Mouse (Mus musculus) lung, embryonic 15.5 days (tissue): ENCODE data around the gene Clec2d. TPM values are rescaled to one million over a fixed set of nuclear protein-coding genes. Genes with fewer than 3 reads are reported as not detected.

Experiments
- ATAC-seq: fragments of 200-750 bp; cut with Nextera tagmentation; 2 replicates; pipeline ENCODE4 v1.8.0; 2017; ENCODE audit warnings: moderate number of reproducible peaks, borderline replicate concordance; ENCODE audit not compliant: low FRiP score, low TSS enrichment; ENCODE audit errors: extremely low read depth
- H3K27ac ChIP-seq: fragments of 300-500 bp; sonication (generic); 2 replicates; pipeline ENCODE4 v1.5.1; 2015; ENCODE audit warnings: moderate library complexity, mild to moderate bottlenecking, inconsistent platforms
- H3K27me3 ChIP-seq: fragments of 300-500 bp; sonication (generic); 2 replicates; pipeline ENCODE4 v1.6.1; 2015; ENCODE audit warnings: inconsistent platforms
- H3K36me3 ChIP-seq: fragments of 300-500 bp; sonication (generic); 2 replicates; pipeline ENCODE4 v1.6.1; 2015; ENCODE audit warnings: inconsistent platforms
- H3K4me1 ChIP-seq: fragments of 300-500 bp; sonication (generic); 2 replicates; pipeline ENCODE4 v1.6.1; 2015; ENCODE audit warnings: inconsistent platforms
- H3K4me2 ChIP-seq: fragments of 300-500 bp; sonication (generic); 2 replicates; pipeline ENCODE4 v1.6.1; 2015; ENCODE audit warnings: inconsistent platforms, mild to moderate bottlenecking, moderate library complexity
- H3K4me3 ChIP-seq: fragments of 300-500 bp; sonication (generic); 2 replicates; pipeline ENCODE4 v1.5.1; 2015; ENCODE audit warnings: mild to moderate bottlenecking, inconsistent platforms
- H3K9ac ChIP-seq: fragments of 300-500 bp; sonication (generic); 2 replicates; pipeline ENCODE4 v1.6.1; 2015; ENCODE audit warnings: inconsistent platforms
- H3K9me3 ChIP-seq: fragments of 300-500 bp; sonication (generic); 2 replicates; pipeline ENCODE4 v1.6.1; 2016; ENCODE audit warnings: inconsistent platforms
- WGBS: fragments of 180-500 bp; shearing (Covaris S2); methylation state at CpG from one replicate; pipeline ENCODE4 v1.1.7; 2015; 5-methylcytosine and 5-hydroxymethylcytosine counted together
- polyA plus RNA-seq: library from polyadenylated mRNA; unstranded; fragments of >200 nt; fragmentation: Nextera tagmentation; extraction: Ambion mirVana; gene quantifications from 2 replicates; pipeline ENCODE4 v1.2.1, GENCODE M21; 2015

Clec2d gene
- 1.2 and 1.5 TPM in 2 replicates for polyA plus RNA-seq

DNA sequence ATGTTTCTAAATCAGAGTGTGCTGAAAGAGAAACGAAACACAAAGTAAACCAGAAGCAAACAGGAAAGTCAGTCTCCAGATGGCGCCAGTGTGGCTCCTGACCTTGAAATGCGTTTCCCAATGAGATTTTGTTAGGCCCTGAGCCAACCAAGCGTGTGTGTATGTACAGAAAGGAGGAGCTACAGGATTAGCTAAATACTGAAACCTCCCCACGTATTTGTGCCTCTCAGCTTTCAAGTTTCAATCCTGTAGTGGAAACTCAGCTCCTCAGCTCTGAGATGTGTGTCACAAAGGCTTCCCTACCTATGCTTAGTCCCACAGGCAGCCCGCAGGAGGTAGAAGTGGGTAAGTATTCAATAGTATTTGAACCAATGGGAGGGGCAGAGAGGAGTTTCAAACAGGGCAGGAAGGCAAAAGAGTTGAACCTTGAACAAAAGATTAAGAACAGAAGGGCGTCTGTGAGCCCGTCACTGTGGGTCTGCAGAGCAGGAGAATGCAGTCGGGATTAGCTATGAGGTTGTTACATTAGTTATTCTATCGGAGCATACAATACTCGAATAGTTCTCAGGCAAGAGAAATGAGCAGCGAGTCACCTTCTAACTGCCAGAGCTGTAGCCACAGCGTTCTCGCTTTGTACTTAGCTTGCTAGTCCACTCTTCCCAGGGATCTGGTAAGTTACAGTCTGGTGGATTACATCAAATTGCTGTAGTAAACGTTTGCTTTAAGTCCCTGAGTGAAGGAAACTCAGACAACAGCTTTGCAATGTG, at the start of gene Clec2d:
Clec2d (plus strand) TSS at position 213 of the 767 bp plus-strand sequence.
- peaks cover 14% of the 10 kb centered on the region; the same call in 1 of the 2 replicates for H3K4me1 ChIP-seq
- WGBS: under 1% methylated on average over 15 of the region's 15 CpGs

DNA sequence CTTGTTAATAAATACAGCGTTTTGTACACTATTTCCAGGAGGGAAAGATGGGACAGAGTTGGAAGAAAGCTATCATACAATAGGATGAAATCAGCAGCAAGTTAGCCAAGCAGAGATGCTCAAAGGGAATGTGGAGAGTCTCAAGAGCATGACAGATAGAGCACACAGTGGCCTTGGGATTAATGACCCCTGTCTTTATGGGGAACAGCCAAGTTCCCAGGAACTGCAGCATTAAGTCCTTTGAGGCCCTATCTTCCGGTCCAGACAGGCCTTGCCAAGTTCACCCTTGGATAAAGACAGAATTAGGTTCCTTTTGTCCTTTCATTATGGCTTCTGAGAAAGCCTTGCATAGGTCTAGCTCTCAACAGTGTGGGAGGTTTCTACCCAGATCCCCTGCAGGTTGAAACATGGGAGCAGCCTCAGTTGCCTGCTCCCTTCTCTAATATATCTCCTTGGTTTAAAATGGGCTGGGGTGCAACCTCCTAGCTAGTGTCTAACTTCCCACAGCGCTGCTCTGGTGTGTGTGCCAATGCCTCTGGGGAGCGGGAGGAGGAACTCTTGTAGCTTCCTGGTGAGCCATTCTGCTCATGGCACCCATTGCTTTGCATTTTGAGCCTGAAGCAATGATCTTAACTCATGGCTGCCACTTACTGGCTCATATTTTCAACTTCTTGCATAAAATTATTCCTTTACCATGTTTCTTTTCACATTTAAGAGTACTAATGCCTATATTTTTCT, 47.6 kb upstream of the Clec2d start:
- Histone ChIP-seq H3K36me3 (no peaks in the 10 kb centered on the region), H3K9me3 (no peaks in the 10 kb centered on the region), H3K4me3 (no peak overlapping the region), H3K27ac (no peak overlapping the region), H3K27me3 (no peaks in the 10 kb centered on the region), H3K9ac (no peak overlapping the region), H3K4me1 (no peaks in the 10 kb centered on the region), H3K4me2 (no peak overlapping the region)
- WGBS: 83% methylated on average over 4 of the region's 4 CpGs
- ATAC-seq: no peak

More for the DNA sequence above, at the start of gene Clec2d:
- peak; percentile 90 for ATAC-seq
- H3K36me3 ChIP-seq: peaks cover 22% of the 10 kb centered on the region
- H3K27me3 ChIP-seq: no peaks in the 10 kb centered on the region
- peak within 1 kb of the TSS; percentile 73 for H3K9ac ChIP-seq
- peak within 1 kb of the TSS; percentile 99 for H3K27ac ChIP-seq
- H3K4me3 ChIP-seq: peak within 1 kb of the TSS; percentile 55
- peak within 1 kb of the TSS; percentile 50 for H3K4me2 ChIP-seq
- no peaks in the 10 kb centered on the region for H3K9me3 ChIP-seq

DNA sequence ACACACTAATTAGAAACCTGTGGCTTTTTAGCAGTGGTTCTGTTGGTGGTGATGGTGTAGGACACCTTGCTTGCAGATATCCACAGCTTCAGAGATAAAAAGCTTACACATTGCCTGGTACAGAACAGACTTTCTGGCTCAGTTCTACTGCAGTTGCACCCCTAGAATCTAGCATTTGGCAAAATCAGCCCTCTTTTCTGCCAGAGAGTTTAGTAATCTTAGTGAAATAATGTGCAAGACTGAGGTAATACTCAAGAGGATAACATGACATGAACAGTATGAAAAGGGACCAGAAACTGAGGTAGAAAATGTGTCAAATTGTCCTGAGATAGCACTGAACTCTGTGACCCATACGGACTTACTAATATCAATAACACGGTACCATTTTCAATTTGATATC, 33.6 kb upstream of the Clec2d start:
- no peaks in the 10 kb centered on the region for H3K4me1 ChIP-seq
- H3K27ac ChIP-seq: no peak overlapping the region
- 86% methylated on average over 2 of the region's 2 CpGs for WGBS
- H3K9me3 ChIP-seq: no peaks in the 10 kb centered on the region
- no peak overlapping the region for H3K4me3 ChIP-seq
- no peak overlapping the region for H3K4me2 ChIP-seq
- H3K36me3 ChIP-seq: no peaks in the 10 kb centered on the region
- no peak for ATAC-seq
- H3K27me3 ChIP-seq: no peaks in the 10 kb centered on the region
- H3K9ac ChIP-seq: no peak overlapping the region

DNA sequence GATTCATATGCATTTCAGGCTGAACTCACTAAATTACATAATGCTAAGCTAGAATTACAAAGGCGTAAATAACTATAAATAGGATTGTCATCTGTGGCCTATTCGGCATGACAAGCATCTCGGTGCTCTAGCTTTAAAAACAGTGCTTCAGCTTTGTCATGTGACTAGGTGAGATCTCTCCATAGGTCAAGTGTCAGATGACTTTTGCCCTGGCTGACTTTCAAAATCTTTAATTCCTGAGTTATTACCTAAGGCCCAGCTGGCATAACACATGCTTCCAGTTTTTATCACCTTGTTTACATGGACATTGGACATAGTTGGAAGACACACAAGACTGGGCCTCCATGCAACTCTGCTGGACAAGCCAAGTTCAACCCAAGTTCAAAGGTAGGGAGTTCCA, 20.3 kb upstream of the Clec2d start:
- H3K9me3 ChIP-seq: no peaks in the 10 kb centered on the region
- no peak overlapping the region for H3K4me3 ChIP-seq
- H3K27ac ChIP-seq: no peak overlapping the region
- no peak overlapping the region for H3K4me2 ChIP-seq
- H3K27me3 ChIP-seq: no peaks in the 10 kb centered on the region
- H3K4me1 ChIP-seq: no peaks in the 10 kb centered on the region
- H3K9ac ChIP-seq: no peak overlapping the region
- ATAC-seq: no peak
- H3K36me3 ChIP-seq: no peaks in the 10 kb centered on the region
- 76% methylated on average over 3 of the region's 3 CpGs for WGBS

DNA sequence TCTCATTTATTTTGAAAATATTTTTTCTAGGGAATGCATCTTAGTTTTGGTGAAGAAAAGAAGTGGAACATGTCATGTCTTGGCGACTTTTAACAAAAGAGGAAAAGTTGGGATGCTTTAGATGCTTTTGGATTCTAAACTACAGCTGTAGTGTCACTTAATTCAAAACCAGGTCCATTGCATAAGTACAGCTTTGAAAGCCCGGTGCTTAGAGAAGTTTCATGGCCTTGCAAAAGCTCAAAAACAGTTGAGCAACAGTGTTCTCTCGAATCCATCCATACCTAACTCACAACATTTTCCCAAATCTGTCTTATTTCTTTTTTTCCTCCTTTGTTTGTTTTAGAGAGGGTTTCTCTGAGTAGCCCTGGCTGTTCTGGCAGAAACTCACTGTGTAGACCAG, 19.3 kb upstream of the Clec2d start:
- no peak overlapping the region for H3K4me2 ChIP-seq
- H3K27me3 ChIP-seq: no peaks in the 10 kb centered on the region
- no peak overlapping the region for H3K4me3 ChIP-seq
- H3K4me1 ChIP-seq: no peaks in the 10 kb centered on the region
- H3K36me3 ChIP-seq: no peaks in the 10 kb centered on the region
- no peak for ATAC-seq
- H3K9ac ChIP-seq: no peak overlapping the region
- 76% methylated on average over 3 of the region's 3 CpGs for WGBS
- H3K9me3 ChIP-seq: no peaks in the 10 kb centered on the region
- H3K27ac ChIP-seq: no peak overlapping the region

DNA sequence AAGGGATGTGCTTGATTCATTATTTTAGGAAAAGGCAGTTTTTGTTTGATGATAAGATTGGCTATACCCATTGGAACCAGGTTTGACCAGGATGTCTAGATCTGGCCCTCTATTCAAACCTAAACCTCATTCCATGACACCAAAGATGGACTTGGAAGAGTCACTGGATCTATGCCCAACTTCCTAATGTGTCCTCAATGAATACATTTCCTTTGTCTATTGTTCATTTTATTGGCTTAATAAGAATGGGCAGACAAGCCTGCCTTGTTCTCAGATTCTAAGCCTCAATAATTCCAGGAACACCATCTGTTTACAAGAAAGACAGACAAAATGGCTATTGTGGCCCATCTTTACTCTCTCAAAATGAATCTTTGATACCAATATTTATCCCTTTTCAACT, 18.5 kb upstream of the Clec2d start:
- Histone ChIP-seq H3K27ac (no peak overlapping the region), H3K4me1 (no peaks in the 10 kb centered on the region), H3K4me2 (no peak overlapping the region), H3K9ac (no peak overlapping the region), H3K36me3 (no peaks in the 10 kb centered on the region), H3K27me3 (no peaks in the 10 kb centered on the region), H3K4me3 (no peak overlapping the region), H3K9me3 (no peaks in the 10 kb centered on the region)
- no peak for ATAC-seq

DNA sequence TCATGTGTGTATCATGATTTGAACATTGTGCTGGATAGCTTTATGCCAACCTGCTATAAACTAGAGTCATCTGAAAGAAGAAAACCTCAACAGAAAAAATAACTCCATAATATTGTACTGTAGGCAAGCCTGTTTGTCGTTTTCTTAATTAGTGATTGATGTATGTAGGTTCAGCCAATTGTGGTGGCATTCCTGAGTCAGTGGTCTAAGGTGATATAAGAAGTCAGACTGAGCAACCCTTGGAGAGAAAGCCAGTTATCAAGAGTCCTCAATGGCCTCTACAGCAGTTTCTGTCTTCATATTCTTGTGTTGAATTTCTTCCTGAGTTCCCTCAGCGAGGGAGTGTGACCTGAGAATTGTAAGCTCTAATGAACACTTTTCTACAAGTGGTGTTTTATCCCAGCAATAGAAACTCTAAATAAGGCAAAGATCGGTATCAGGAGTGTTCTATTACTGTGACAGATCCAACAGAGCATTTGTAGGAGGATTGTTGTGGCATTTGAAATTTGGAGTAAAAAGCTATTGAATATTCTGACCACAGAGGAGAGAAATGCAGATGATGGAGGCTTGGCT, 17.7 kb upstream of the Clec2d start:
- ATAC-seq: no peak
- Histone ChIP-seq H3K4me2 (no peak overlapping the region), H3K9ac (no peak overlapping the region), H3K36me3 (no peaks in the 10 kb centered on the region), H3K27ac (no peak overlapping the region), H3K9me3 (no peaks in the 10 kb centered on the region), H3K4me1 (no peaks in the 10 kb centered on the region), H3K4me3 (no peak overlapping the region), H3K27me3 (no peaks in the 10 kb centered on the region)
- WGBS: 74% methylated on average over 3 of the region's 3 CpGs

DNA sequence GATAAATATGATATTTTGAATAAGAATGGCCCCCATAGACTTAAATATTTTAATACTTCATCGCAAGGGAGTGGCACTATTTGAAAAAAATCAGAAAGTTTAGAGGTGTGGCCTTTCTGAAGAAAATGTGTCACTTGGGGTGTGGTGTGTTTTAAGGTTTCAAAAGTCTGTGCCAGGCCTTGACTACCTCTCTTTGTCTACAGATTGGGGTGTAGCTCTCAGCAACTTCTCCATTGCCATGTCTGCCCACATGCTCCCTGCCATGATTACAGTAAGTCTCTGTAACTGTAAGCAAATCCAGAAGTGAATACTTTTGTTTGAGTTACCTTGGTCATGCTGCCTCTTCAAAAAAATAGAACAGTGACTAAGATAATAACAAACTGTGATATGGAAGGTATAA, 16.8 kb upstream of the Clec2d start:
- no peak overlapping the region for H3K9ac ChIP-seq
- H3K27ac ChIP-seq: no peak overlapping the region
- H3K4me1 ChIP-seq: no peaks in the 10 kb centered on the region
- no peaks in the 10 kb centered on the region for H3K9me3 ChIP-seq
- no peak overlapping the region for H3K4me2 ChIP-seq
- ATAC-seq: no peak
- no peaks in the 10 kb centered on the region for H3K36me3 ChIP-seq
- H3K27me3 ChIP-seq: no peaks in the 10 kb centered on the region
- WGBS: 83% methylated on average over 1 of the region's 1 CpGs
- H3K4me3 ChIP-seq: no peak overlapping the region

DNA sequence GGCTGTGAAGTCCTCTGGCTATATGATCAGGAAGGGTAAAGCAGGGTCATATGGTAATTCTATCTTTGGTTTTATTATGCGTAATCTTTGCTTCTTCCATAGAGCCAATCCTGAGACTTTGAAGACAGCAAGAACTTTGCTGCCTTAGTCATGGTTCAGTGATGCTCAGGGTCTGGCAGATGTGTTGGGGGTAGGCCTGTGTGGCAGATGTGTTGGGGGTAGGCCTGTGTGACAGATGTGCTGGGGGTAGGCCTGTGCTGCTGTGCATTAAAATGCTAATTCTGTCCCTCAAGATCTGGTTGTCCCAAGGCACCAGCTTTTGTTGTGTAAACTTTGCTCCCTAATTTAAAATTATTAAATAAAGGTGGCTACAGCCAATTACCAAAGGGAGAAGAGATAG, 9.5 kb upstream of the Clec2d start:
- H3K4me3 ChIP-seq: no peak overlapping the region
- WGBS: 90% methylated on average over 1 of the region's 1 CpGs
- H3K9ac ChIP-seq: no peak overlapping the region
- no peaks in the 10 kb centered on the region for H3K36me3 ChIP-seq
- ATAC-seq: no peak
- H3K4me1 ChIP-seq: no peaks in the 10 kb centered on the region
- H3K4me2 ChIP-seq: no peak overlapping the region
- H3K27me3 ChIP-seq: no peaks in the 10 kb centered on the region
- no peaks in the 10 kb centered on the region for H3K9me3 ChIP-seq
- no peak overlapping the region for H3K27ac ChIP-seq

DNA sequence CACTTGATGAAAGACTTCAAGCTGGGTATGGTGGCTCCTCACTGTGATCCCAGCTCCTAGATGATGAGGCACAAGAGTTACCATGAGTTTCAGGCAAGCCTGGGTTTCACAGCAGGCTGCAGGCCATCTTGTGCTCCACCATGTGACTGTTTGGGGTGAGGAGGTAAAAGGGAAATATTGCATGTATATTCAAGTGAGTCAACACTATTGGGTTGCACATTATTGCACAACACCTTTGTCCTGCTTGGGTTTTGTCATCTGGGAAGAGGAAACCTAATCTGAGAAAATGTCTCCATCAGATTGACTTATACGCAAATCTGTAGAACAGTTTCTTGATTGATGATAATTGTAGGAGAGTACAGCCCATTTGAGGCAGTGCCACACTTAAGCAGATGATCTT, 8.7 kb upstream of the Clec2d start:
- H3K9ac ChIP-seq: no peak overlapping the region

DNA sequence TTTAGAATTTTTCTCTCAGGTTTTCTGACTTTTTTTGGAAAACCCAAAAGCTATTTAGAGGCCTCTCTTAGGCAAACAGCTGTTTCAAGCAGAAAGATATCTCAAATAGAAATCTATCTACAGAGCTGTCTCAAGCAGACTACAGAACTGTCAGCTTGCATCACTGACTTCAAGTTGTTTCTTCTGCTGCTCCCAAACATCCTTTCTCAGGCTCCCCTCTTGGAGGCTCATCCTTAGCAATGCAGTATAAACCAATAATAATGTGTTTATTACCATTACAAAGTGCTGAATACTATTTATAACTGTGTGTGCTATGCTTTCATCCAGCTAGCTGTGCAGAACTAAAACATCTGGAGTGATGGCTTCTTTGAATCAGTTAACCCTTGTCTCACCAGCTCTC, 5.6 kb upstream of the Clec2d start:
- H3K9ac ChIP-seq: no peak overlapping the region
- no peaks in the 10 kb centered on the region for H3K9me3 ChIP-seq
- H3K4me2 ChIP-seq: no peak overlapping the region
- no peaks in the 10 kb centered on the region for H3K36me3 ChIP-seq
- H3K4me3 ChIP-seq: no peak overlapping the region
- H3K27ac ChIP-seq: peak overlapping the region; percentile 32; the same call in 1 of the 2 replicates
- no peak for ATAC-seq
- H3K4me1 ChIP-seq: no peaks in the 10 kb centered on the region
- H3K27me3 ChIP-seq: no peaks in the 10 kb centered on the region

More for the DNA sequence above, 8.7 kb upstream of the Clec2d start:
- WGBS: 82% methylated on average over 1 of the region's 1 CpGs
- Histone ChIP-seq H3K4me2 (no peak overlapping the region), H3K4me1 (no peaks in the 10 kb centered on the region), H3K36me3 (no peaks in the 10 kb centered on the region), H3K4me3 (no peak overlapping the region), H3K9me3 (no peaks in the 10 kb centered on the region), H3K27ac (no peak overlapping the region), H3K27me3 (no peaks in the 10 kb centered on the region)
- ATAC-seq: no peak

DNA sequence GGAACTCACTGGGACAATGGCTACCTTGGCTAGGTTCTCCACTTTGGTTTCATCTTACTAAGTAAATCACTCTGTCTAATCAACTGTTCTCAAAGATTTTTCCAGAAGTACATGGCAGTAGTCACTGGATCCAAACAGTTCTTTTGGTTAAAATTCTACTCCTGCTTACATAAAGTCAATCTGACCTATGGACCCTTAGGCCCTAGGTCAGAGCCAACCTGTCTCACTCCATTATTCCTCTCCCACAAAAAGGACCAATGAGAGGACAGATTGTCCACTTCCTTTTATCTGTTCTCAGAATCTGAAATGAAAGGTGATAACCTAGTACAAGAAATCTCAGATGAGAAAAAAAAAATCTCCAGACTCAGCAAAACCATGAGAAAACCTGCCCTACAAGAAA, 4.8 kb upstream of the Clec2d start:
- Histone ChIP-seq H3K4me2 (no peak overlapping the region), H3K36me3 (no peaks in the 10 kb centered on the region), H3K4me3 (no peak overlapping the region), H3K9ac (no peak overlapping the region), H3K9me3 (no peaks in the 10 kb centered on the region), H3K27ac (no peak overlapping the region), H3K27me3 (no peaks in the 10 kb centered on the region), H3K4me1 (no peaks in the 10 kb centered on the region)
- no peak for ATAC-seq
